Mouse (Mus musculus) E14TG2a.4 (cell line): Measurements from ENCODE around the gene Smyd1.

Experiments used
- CTCF ChIP-seq: conservative IDR thresholded peaks from 2 replicates; pipeline ENCODE4 v1.5.1; 2014; ENCODE audit warnings: low read length
- NANOG ChIP-seq: IDR thresholded peaks from 2 replicates; pipeline ENCODE4 v1.6.1; 2014; ENCODE audit warnings: borderline replicate concordance, low read length, mixed read lengths
- POU5F1 ChIP-seq: IDR thresholded peaks from 2 replicates; pipeline ENCODE4 v1.6.1; 2014; ENCODE audit warnings: low read length, borderline replicate concordance

GRCm38 (mm10) chr6:71258562-71258961 is 63.5 kb downstream of the Smyd1 start:
- TF ChIP-seq NANOG = no peak
- TF ChIP-seq CTCF = no peak
- TF ChIP-seq POU5F1 = no peak
